Mouse (Mus musculus): ENCODE results near the gene Kl. TPM values are rescaled to one million over a fixed set of nuclear protein-coding genes. Genes with fewer than 3 reads are reported as not detected.

The Kl gene
- total RNA-seq, 2 experiments from 2014 or later, result 0.05 TPM; not detected in 1

- no peak for DNase-seq
Measured at GRCm38 (mm10) chr5:150962756-150963155, 10.3 kb downstream of the Kl start.

GRCm38 (mm10) chr5:150967925-150968324, 15.5 kb downstream of the Kl start:
- no peak for DNase-seq

GRCm38 (mm10) chr5:150970551-150970950, 18.1 kb downstream of the Kl start:
- DNase-seq, result no peak

- no peak for DNase-seq
Measured at GRCm38 (mm10) chr5:150971126-150971525, 18.7 kb downstream of the Kl start.

- DNase-seq, result no peak
Measured at GRCm38 (mm10) chr5:150974226-150974625, 21.8 kb downstream of the Kl start.

- no peak for DNase-seq
Measured at GRCm38 (mm10) chr5:150977383-150977958, 25.1 kb downstream of the Kl start.

GRCm38 (mm10) chr5:150979341-150980136, 27.1 kb downstream of the Kl start:
- DNase-seq, result peak; percentile 52 to 75

GRCm38 (mm10) chr5:150982082-150982481, 29.7 kb downstream of the Kl start:
- DNase-seq, result no peak

- no peak for DNase-seq
Measured at GRCm38 (mm10) chr5:150994096-150994495, 41.7 kb downstream of the Kl start.

GRCm38 (mm10) chr5:150996586-150996985, 44.2 kb downstream of the Kl start:
- no peak for DNase-seq

GRCm38 (mm10) chr5:151001111-151001510, 48.7 kb downstream of the Kl start:
- DNase-seq, result no peak

GRCm38 (mm10) chr5:151002051-151002450, 49.6 kb downstream of the Kl start:
- DNase-seq, result no peak

- no peak for DNase-seq
Measured at GRCm38 (mm10) chr5:151004216-151004755, 51.9 kb downstream of the Kl start.

- DNase-seq, result no peak
Measured at GRCm38 (mm10) chr5:151018450-151018849, 66.0 kb downstream of the Kl start.

- DNase-seq, result no peak
Measured at GRCm38 (mm10) chr5:151018959-151019358, 66.6 kb downstream of the Kl start.

GRCm38 (mm10) chr5:151020031-151020820, 67.8 kb downstream of the Kl start:
- no peak for DNase-seq

GRCm38 (mm10) chr5:151020831-151021230, 68.4 kb downstream of the Kl start:
- DNase-seq, result peak; percentile 19 to 44

GRCm38 (mm10) chr5:151022026-151022425, 69.6 kb downstream of the Kl start:
- peak in 1 of 2 experiments; percentile 18 for DNase-seq

- no peak for DNase-seq
Measured at GRCm38 (mm10) chr5:151022939-151023338, 70.5 kb downstream of the Kl start.

GRCm38 (mm10) chr5:151023461-151023860, 71.1 kb downstream of the Kl start:
- DNase-seq, result peak; percentile 50 to 62

- DNase-seq, result no peak
Measured at GRCm38 (mm10) chr5:151024483-151024882, 72.1 kb downstream of the Kl start.

- DNase-seq, result peak in 1 of 2 experiments; percentile 18
Measured at GRCm38 (mm10) chr5:151026069-151026468, 73.7 kb downstream of the Kl start.

GRCm38 (mm10) chr5:151027171-151027570, 74.8 kb downstream of the Kl start:
- no peak for DNase-seq
